Mouse (Mus musculus): ENCODE results near the gene Fchsd2.
A peak's percentile ranks its signal among the peaks of the same experiment; 100 is the strongest.

The Fchsd2 gene

GRCm38 (mm10) chr7:101092618-101093017 is at the start of gene Fchsd2:
Gene Fchsd2, plus strand, starts transcription at chr7:101092863.
- DNase-seq: peak; percentile 24 to 27

- DNase-seq: no peak
Observed at GRCm38 (mm10) chr7:101043846-101044541, 48.7 kb upstream of the Fchsd2 start.

- no peak for DNase-seq
Observed at GRCm38 (mm10) chr7:101048247-101048646, 44.4 kb upstream of the Fchsd2 start.

GRCm38 (mm10) chr7:101049326-101050087 is 43.2 kb upstream of the Fchsd2 start:
- no peak for DNase-seq

GRCm38 (mm10) chr7:101050724-101051550 is 41.7 kb upstream of the Fchsd2 start:
- no peak for DNase-seq

- peak; percentile 47 to 67 for DNase-seq
Observed at GRCm38 (mm10) chr7:101051551-101052221, 41.0 kb upstream of the Fchsd2 start.

- DNase-seq: no peak
Observed at GRCm38 (mm10) chr7:101053136-101053535, 39.5 kb upstream of the Fchsd2 start.

- DNase-seq: no peak
Observed at GRCm38 (mm10) chr7:101057309-101057708, 35.4 kb upstream of the Fchsd2 start.

- DNase-seq: no peak
Observed at GRCm38 (mm10) chr7:101059188-101059587, 33.5 kb upstream of the Fchsd2 start.

GRCm38 (mm10) chr7:101060476-101060875 is 32.2 kb upstream of the Fchsd2 start:
- no peak for DNase-seq

GRCm38 (mm10) chr7:101061381-101061780 is 31.3 kb upstream of the Fchsd2 start:
- peak; percentile 88 to 91 for DNase-seq

GRCm38 (mm10) chr7:101062246-101062645 is 30.4 kb upstream of the Fchsd2 start:
- DNase-seq: peak; percentile 7 to 9

GRCm38 (mm10) chr7:101063523-101063922 is 29.1 kb upstream of the Fchsd2 start:
- no peak for DNase-seq

- no peak for DNase-seq
Observed at GRCm38 (mm10) chr7:101064697-101065688, 27.7 kb upstream of the Fchsd2 start.

GRCm38 (mm10) chr7:101066009-101066408 is 26.7 kb upstream of the Fchsd2 start:
- no peak for DNase-seq

GRCm38 (mm10) chr7:101066650-101067346 is 25.9 kb upstream of the Fchsd2 start:
- no peak for DNase-seq

- no peak for DNase-seq
Observed at GRCm38 (mm10) chr7:101067521-101067920, 25.1 kb upstream of the Fchsd2 start.

- DNase-seq: no peak
Observed at GRCm38 (mm10) chr7:101069271-101069670, 23.4 kb upstream of the Fchsd2 start.

GRCm38 (mm10) chr7:101070406-101070805 is 22.3 kb upstream of the Fchsd2 start:
- DNase-seq: no peak

- no peak for DNase-seq
Observed at GRCm38 (mm10) chr7:101071020-101071419, 21.6 kb upstream of the Fchsd2 start.

All from cerebellum, postnatal 36 days (tissue).